Mouse (Mus musculus) midbrain, embryonic 11.5 days (tissue): ENCODE measurements around the gene Phf3. TPM values are rescaled to one million over a fixed set of nuclear protein-coding genes. Genes with fewer than 3 reads are reported as not detected.
"Not testable (repeated sequence)": the region's sequence is repeated elsewhere in the genome, so short reads cannot be mapped to it uniquely, and the experiment has no call there.

Source experiments
- ATAC-seq: fragments of 200-750 bp; cut with Nextera tagmentation; 2 replicates; pipeline ENCODE4 v1.8.0; 2017; ENCODE audit warnings: moderate TSS enrichment, moderate library complexity; ENCODE audit not compliant: low FRiP score
- DNase-seq: peaks from one replicate; pipeline ENCODE4 v3.0.0; 2015; ENCODE audit warnings: low spot score; ENCODE audit errors: missing footprints
- H3K27ac ChIP-seq: fragments of 300-500 bp; sonication (generic); 2 replicates; pipeline ENCODE4 v1.5.1; 2014; ENCODE audit warnings: low read depth, low read length
- H3K27me3 ChIP-seq: fragments of 300-500 bp; sonication (generic); 2 replicates; pipeline ENCODE4 v1.6.1; 2014; ENCODE audit warnings: mild to moderate bottlenecking, low read length, moderate library complexity, mixed read lengths; ENCODE audit not compliant: control insufficient read depth, insufficient read depth
- H3K36me3 ChIP-seq: fragments of 300-500 bp; sonication (generic); 2 replicates; pipeline ENCODE4 v1.6.1; 2014; ENCODE audit warnings: mild to moderate bottlenecking, low read length, moderate library complexity, mixed read lengths; ENCODE audit not compliant: control insufficient read depth, insufficient read depth
- H3K4me1 ChIP-seq: fragments of 300-500 bp; sonication (generic); 2 replicates; pipeline ENCODE4 v1.6.1; 2014; ENCODE audit warnings: low read length; ENCODE audit not compliant: control insufficient read depth, insufficient read depth
- H3K4me2 ChIP-seq: fragments of 300-500 bp; sonication (generic); 2 replicates; pipeline ENCODE4 v1.6.1; 2014; ENCODE audit warnings: mild to moderate bottlenecking, moderate library complexity
- H3K4me3 ChIP-seq: fragments of 300-500 bp; sonication (generic); 2 replicates; pipeline ENCODE4 v1.5.1; 2014; ENCODE audit warnings: low read depth, low read length
- H3K9ac ChIP-seq: fragments of 300-500 bp; sonication (generic); 2 replicates; pipeline ENCODE4 v1.6.1; 2014; ENCODE audit warnings: low read length
- H3K9me3 ChIP-seq: fragments of 300-500 bp; sonication (generic); 2 replicates; pipeline ENCODE4 v1.6.1; 2016; ENCODE audit warnings: low read length; ENCODE audit not compliant: control insufficient read depth
- WGBS: fragments of 180-500 bp; shearing (Covaris S2); extraction: QIAGEN DNeasy Blood & Tissue Kit; methylation state at CpG from one replicate; pipeline ENCODE4 v1.1.7; 2014; 5-methylcytosine and 5-hydroxymethylcytosine counted together
- polyA plus RNA-seq: library from polyadenylated mRNA; unstranded; fragments of >200 nt; fragmentation: Nextera tagmentation; extraction: Ambion mirVana; gene quantifications from 2 replicates; pipeline ENCODE4 v1.2.1, GENCODE M21; 2014

Phf3 gene
- polyA plus RNA-seq: 37.8 and 44.0 TPM in 2 replicates

GRCm38 (mm10) chr1:30873541-30874260 lies at the start of gene Phf3:
Phf3 (minus strand) TSS chr1:30873921.
- peak within 1 kb of the TSS; percentile 53 for H3K4me2 ChIP-seq

GRCm38 (mm10) chr1:30922237-30922636 lies 48.5 kb upstream of the Phf3 start:
- no peak for ATAC-seq
- H3K9ac ChIP-seq: no peak overlapping the region
- H3K9me3 ChIP-seq: peaks cover 9% of the 10 kb centered on the region; the same call in 1 of the 2 replicates
- H3K27ac ChIP-seq: no peak overlapping the region
- no peak for DNase-seq
- H3K4me1 ChIP-seq: no peaks in the 10 kb centered on the region
- no peak overlapping the region for H3K4me2 ChIP-seq
- 88% methylated on average over 3 of the region's 3 CpGs for WGBS
- H3K27me3 ChIP-seq: no peaks in the 10 kb centered on the region
- H3K36me3 ChIP-seq: no peaks in the 10 kb centered on the region
- no peak overlapping the region for H3K4me3 ChIP-seq

More at GRCm38 (mm10) chr1:30873541-30874260, at the start of gene Phf3:
- WGBS: under 1% methylated on average over 67 of the region's 85 CpGs
- Histone ChIP-seq H3K27me3 (no peaks in the 10 kb centered on the region), H3K27ac (peak within 1 kb of the TSS; percentile 99), H3K9me3 (no peaks in the 10 kb centered on the region), H3K36me3 (no peaks in the 10 kb centered on the region), H3K4me3 (peak within 1 kb of the TSS; percentile 87), H3K9ac (peak within 1 kb of the TSS; percentile 97), H3K4me1 (peaks cover 3% of the 10 kb centered on the region; the same call in 1 of the 2 replicates)
- peak; percentile 95 for ATAC-seq
- DNase-seq: peak; percentile 98

- H3K9me3 ChIP-seq: peaks cover 9% of the 10 kb centered on the region; the same call in 1 of the 2 replicates
- no peak for ATAC-seq
- no peaks in the 10 kb centered on the region for H3K27me3 ChIP-seq
- no peak overlapping the region for H3K9ac ChIP-seq
- H3K27ac ChIP-seq: no peak overlapping the region
- H3K4me2 ChIP-seq: no peak overlapping the region
- H3K4me3 ChIP-seq: no peak overlapping the region
- DNase-seq: no peak
- no peaks in the 10 kb centered on the region for H3K4me1 ChIP-seq
- H3K36me3 ChIP-seq: no peaks in the 10 kb centered on the region
Measured at GRCm38 (mm10) chr1:30921252-30921651, 47.5 kb upstream of the Phf3 start.

- Histone ChIP-seq H3K27ac (no peak overlapping the region), H3K4me2 (no peak overlapping the region), H3K9ac (no peak overlapping the region), H3K36me3 (no peaks in the 10 kb centered on the region), H3K4me3 (no peak overlapping the region), H3K9me3 (peaks cover 9% of the 10 kb centered on the region; the same call in 1 of the 2 replicates), H3K4me1 (no peaks in the 10 kb centered on the region), H3K27me3 (no peaks in the 10 kb centered on the region)
- no peak for ATAC-seq
- WGBS: 100% methylated on average over 1 of the region's 1 CpGs
- DNase-seq: no peak
Measured at GRCm38 (mm10) chr1:30920620-30921177, 47.0 kb upstream of the Phf3 start.

- Histone ChIP-seq H3K27me3 (no peaks in the 10 kb centered on the region), H3K36me3 (no peaks in the 10 kb centered on the region), H3K4me1 (no peaks in the 10 kb centered on the region), H3K27ac (no peak overlapping the region), H3K9ac (no peak overlapping the region), H3K4me2 (no peak overlapping the region), H3K4me3 (no peak overlapping the region), H3K9me3 (no peaks in the 10 kb centered on the region)
- DNase-seq: no peak
- no peak for ATAC-seq
- 70% methylated on average over 3 of the region's 3 CpGs for WGBS
Measured at GRCm38 (mm10) chr1:30910172-30910571, 36.5 kb upstream of the Phf3 start.

GRCm38 (mm10) chr1:30908797-30909196 lies 35.1 kb upstream of the Phf3 start:
- Histone ChIP-seq H3K9me3 (no peaks in the 10 kb centered on the region), H3K9ac (no peak overlapping the region), H3K27ac (no peak overlapping the region), H3K27me3 (no peaks in the 10 kb centered on the region), H3K36me3 (no peaks in the 10 kb centered on the region), H3K4me1 (no peaks in the 10 kb centered on the region), H3K4me2 (no peak overlapping the region), H3K4me3 (no peak overlapping the region)
- 82% methylated on average over 4 of the region's 4 CpGs for WGBS
- DNase-seq: no peak
- no peak for ATAC-seq

- 93% methylated on average over 3 of the region's 3 CpGs for WGBS
- H3K27me3 ChIP-seq: no peaks in the 10 kb centered on the region
- ATAC-seq: no peak
- DNase-seq: no peak
- no peak overlapping the region for H3K4me3 ChIP-seq
- no peaks in the 10 kb centered on the region for H3K36me3 ChIP-seq
- H3K4me1 ChIP-seq: no peaks in the 10 kb centered on the region
- no peak overlapping the region for H3K27ac ChIP-seq
- no peaks in the 10 kb centered on the region for H3K9me3 ChIP-seq
- H3K4me2 ChIP-seq: no peak overlapping the region
- no peak overlapping the region for H3K9ac ChIP-seq
Measured at GRCm38 (mm10) chr1:30903480-30904218, 29.9 kb upstream of the Phf3 start.

- no peak overlapping the region for H3K27ac ChIP-seq
- no peak for DNase-seq
- 91% methylated on average over 2 of the region's 2 CpGs for WGBS
Measured at GRCm38 (mm10) chr1:30898691-30899090, 25.0 kb upstream of the Phf3 start.

GRCm38 (mm10) chr1:30895366-30895765 lies 21.6 kb upstream of the Phf3 start:
- H3K4me3 ChIP-seq, H3K4me2 ChIP-seq, H3K4me1 ChIP-seq, H3K36me3 ChIP-seq, H3K9ac ChIP-seq, H3K9me3 ChIP-seq, ATAC-seq, DNase-seq, H3K27ac ChIP-seq, H3K27me3 ChIP-seq: not testable (repeated sequence)

More at GRCm38 (mm10) chr1:30898691-30899090, 25.0 kb upstream of the Phf3 start:
- Histone ChIP-seq H3K9ac (no peak overlapping the region), H3K4me1 (no peaks in the 10 kb centered on the region), H3K27me3 (no peaks in the 10 kb centered on the region), H3K4me3 (no peak overlapping the region), H3K36me3 (no peaks in the 10 kb centered on the region), H3K4me2 (no peak overlapping the region), H3K9me3 (no peaks in the 10 kb centered on the region)
- no peak for ATAC-seq
